Comparison of ENCODE assay signal across 7 mouse cellular contexts in the genomic region with DNA sequence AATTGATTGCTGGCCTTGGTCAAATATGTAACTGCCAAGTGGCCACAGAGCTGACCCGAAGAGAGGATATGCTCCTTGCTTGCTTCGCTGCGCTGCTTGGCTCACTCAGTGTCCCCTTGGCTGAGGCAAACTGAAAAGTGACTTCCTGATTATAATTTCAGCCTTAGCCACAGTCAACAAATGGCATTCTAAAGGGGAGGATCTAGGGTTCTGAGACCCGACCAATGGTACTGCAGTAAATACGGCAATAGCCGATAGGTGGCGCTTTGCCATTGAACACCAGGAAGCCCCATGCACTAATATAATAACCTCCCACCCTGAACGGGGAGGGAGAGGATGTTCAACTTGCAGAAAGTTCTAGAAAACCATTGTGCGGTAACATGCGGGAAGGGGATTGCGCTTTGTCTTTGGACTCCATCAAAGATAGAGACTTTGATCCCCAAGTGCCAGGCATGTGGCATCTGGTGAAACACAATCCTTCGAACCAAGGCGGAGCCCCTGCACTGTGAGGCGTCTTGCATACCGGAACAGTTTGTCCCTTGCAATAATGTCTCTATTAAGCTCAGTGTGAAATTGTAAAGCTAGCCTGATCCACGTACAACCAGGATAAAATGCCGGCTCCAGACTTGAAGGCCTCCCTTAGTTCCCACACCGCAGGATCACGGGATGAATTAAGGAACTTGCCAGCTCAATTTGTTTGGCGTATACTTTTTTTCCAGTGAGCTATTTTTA.
DNase-seq lines count a peak whose midpoint lies in the region; ATAC-seq and TF ChIP-seq lines count a peak whose summit lies in the region.

No protein-coding gene starts in this region.

- no peak for TF ChIP-seq EP300 in liver, postnatal 0 days (IDR thresholded peaks at IDR 0.05; ENCODE audit: low read depth)

- peak; percentile 47 for TF ChIP-seq CTCF in liver, postnatal 0 days (IDR thresholded peaks at IDR 0.05; ENCODE audit: low read depth)

- peak; percentile 7 for DNase-seq in liver
- peak; percentile 19 for DNase-seq in cerebellum, adult 9-10 months
- DNase-seq in gastrocnemius, postnatal 10 days: peak; percentile 77
- peak; percentile 30 for DNase-seq in liver, postnatal 0 days
- peak; percentile 2 for DNase-seq in splenic B cell, adult 2 months (ENCODE audit: low read depth, low spot score)

- no peaks in the 10 kb centered on the region for H3K9me3 ChIP-seq in liver, embryonic 12.5 days (replicated peaks)
- H3K9me3 ChIP-seq in liver, postnatal 0 days (ENCODE audit: low read length): no peaks in the 10 kb centered on the region

- no peaks in the 10 kb centered on the region for H3K36me3 ChIP-seq in liver, embryonic 12.5 days
- no peaks in the 10 kb centered on the region for H3K36me3 ChIP-seq in liver, postnatal 0 days (replicated peaks; ENCODE audit: insufficient read depth, low read length)
- no peaks in the 10 kb centered on the region for H3K36me3 ChIP-seq in splenic B cell, adult 2 months (ENCODE audit: control insufficient read depth, insufficient read depth, low read length, poor library complexity, severe bottlenecking)

- H3K27me3 ChIP-seq in liver, embryonic 12.5 days (replicated peaks): no peaks in the 10 kb centered on the region
- H3K27me3 ChIP-seq in liver, postnatal 0 days (ENCODE audit: insufficient read depth, low read length): no peaks in the 10 kb centered on the region
- H3K27me3 ChIP-seq in splenic B cell, adult 2 months (ENCODE audit: control insufficient read depth, insufficient read depth, low read length, poor library complexity, severe bottlenecking): no peaks in the 10 kb centered on the region

- H3K27ac ChIP-seq in liver, embryonic 12.5 days: no peak overlapping the region
- H3K27ac ChIP-seq in liver, postnatal 0 days (ENCODE audit: low read depth): no peak overlapping the region

- H3K4me1 ChIP-seq in liver, embryonic 12.5 days: no peaks in the 10 kb centered on the region
- H3K4me1 ChIP-seq in liver, postnatal 0 days (ENCODE audit: insufficient read depth): no peaks in the 10 kb centered on the region

- H3K4me3 ChIP-seq in liver, embryonic 12.5 days: no peak overlapping the region
- H3K4me3 ChIP-seq in liver, postnatal 0 days (ENCODE audit: low read depth, low read length): no peak overlapping the region

- no peak for ATAC-seq in liver, embryonic 12.5 days
- no peak for ATAC-seq in liver, postnatal 0 days
- ATAC-seq in erythroblast, adult 5-6 weeks (replicated peaks; ENCODE audit: low FRiP score, poor library complexity, severe bottlenecking): no peak

- H3K9ac ChIP-seq in liver, embryonic 12.5 days: no peak overlapping the region
- no peak overlapping the region for H3K9ac ChIP-seq in liver, postnatal 0 days (replicated peaks)

- WGBS in liver, embryonic 12.5 days (ENCODE audit: insufficient replicate concordance): 75% methylated on average over 20 of the region's 20 CpGs
- WGBS in liver, postnatal 0 days (ENCODE audit: insufficient replicate concordance): 70% methylated on average over 20 of the region's 20 CpGs

- H3K4me2 ChIP-seq in liver, embryonic 12.5 days: no peak overlapping the region
- no peak overlapping the region for H3K4me2 ChIP-seq in liver, postnatal 0 days (ENCODE audit: low read depth, low read length)

Comparison
In these comparisons a context has a peak if more than half of its experiments do, and no peak if none do; other contexts are left out.
1. DNase-seq: peak in every context shown above with its lines; median percentile 77 in gastrocnemius, postnatal 10 days; 30 in liver, postnatal 0 days; 19 in cerebellum, adult 9-10 months; 7 in liver; 2 in splenic B cell, adult 2 months.